In genomic region chr10:33814266-33814665, GRCm38 (mm10) we compare ENCODE assay signal across 24 mouse cellular contexts. TPM values are rescaled to one million over a fixed set of nuclear protein-coding genes. Genes with fewer than 3 reads are reported as not detected.
"Had no signal": no experiment of that assay in that cellular context is flagged by ENCODE, and none has a peak within 500 bp of the region (broad histone marks: within the 10 kb centered on the region; RNA-seq: fewer than 3 reads in every experiment).

No protein-coding gene starts in this region.

- H3K4me2 ChIP-seq: neural tube, embryonic 15.5 days; stomach, embryonic 15.5 days had no signal

- H3K4me1 ChIP-seq: neural tube, embryonic 15.5 days; stomach, embryonic 15.5 days had no signal

- H3K27me3 ChIP-seq: neural tube, embryonic 15.5 days; stomach, embryonic 15.5 days had no signal

- H3K9me3 ChIP-seq: neural tube, embryonic 15.5 days; stomach, embryonic 15.5 days had no signal

- H3K9ac ChIP-seq: neural tube, embryonic 15.5 days; stomach, embryonic 15.5 days had no signal

- H3K36me3 ChIP-seq: neural tube, embryonic 15.5 days; stomach, embryonic 15.5 days had no signal

- H3K27ac ChIP-seq: neural tube, embryonic 15.5 days; stomach, embryonic 15.5 days; stomach, postnatal 0 days had no signal

- DNase-seq: retina, postnatal 1 day; right cerebral cortex, adult 18-20 months; right cerebral cortex, postnatal 14 days; right cerebral cortex, postnatal 25 days; right cerebral cortex, postnatal 4 days; spleen, adult 18-20 months; thymus, adult 18-20 months; thymus, adult 2 months; thymus, postnatal 14 days; thymus, postnatal 25 days; thymus, postnatal 36 days; thymus, postnatal 4 days had no signal

- H3K4me3 ChIP-seq: neural tube, embryonic 15.5 days; stomach, embryonic 15.5 days had no signal

RNA-seq across cellular contexts. Expression of gene Sult3a2, which starts 27.8 kb away (rescaled TPM):
- total RNA-seq: neutrophil, adult 5-6 weeks had no signal
- polyA plus RNA-seq: neural tube, embryonic 14.5 days; neural tube, embryonic 15.5 days; small intestine, adult 2 months; spleen, adult 2 months; stomach, embryonic 14.5 days; stomach, embryonic 15.5 days; stomach, embryonic 16.5 days; stomach, postnatal 0 days; thymus, adult 2 months; thymus, postnatal 0 days; urinary bladder, adult 2 months had no signal

RNA-seq across cellular contexts. Expression of gene Sult3a1, which starts 43.3 kb away (rescaled TPM):
- total RNA-seq: neutrophil, adult 5-6 weeks had no signal
- polyA plus RNA-seq: neural tube, embryonic 14.5 days; neural tube, embryonic 15.5 days; small intestine, adult 2 months; spleen, adult 2 months; stomach, embryonic 14.5 days; stomach, embryonic 15.5 days; stomach, embryonic 16.5 days; stomach, postnatal 0 days; testis, adult 2 months; thymus, adult 2 months; thymus, postnatal 0 days; urinary bladder, adult 2 months had no signal
